Mouse (Mus musculus) lung, postnatal 25 days (tissue): Measurements from ENCODE around the gene Rsc1a1.

ENCODE experiments used
- DNase-seq: peaks from one replicate; pipeline ENCODE4 v3.0.0; 2022; ENCODE audit warnings: low spot score

Gene Rsc1a1

DNA sequence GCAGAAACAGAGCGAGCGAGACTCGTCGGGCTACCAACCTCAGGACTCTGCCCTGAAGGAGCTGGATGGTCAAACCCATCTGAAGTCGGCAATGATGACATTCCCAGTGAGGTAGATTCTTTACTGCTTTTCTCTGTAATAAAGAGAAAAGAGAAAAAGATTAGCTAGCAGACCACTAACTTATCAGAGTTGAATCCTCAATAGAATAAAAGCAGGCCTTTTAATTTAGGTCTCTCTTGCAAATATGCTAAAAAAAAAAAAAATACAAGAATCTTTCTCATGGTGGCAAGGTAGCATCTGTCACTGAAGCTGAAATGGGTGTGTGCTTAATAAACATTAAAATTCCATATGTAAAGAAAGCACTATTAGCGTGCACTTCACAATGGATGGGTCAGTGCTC lies at the start of gene Rsc1a1:
Gene Rsc1a1 (minus strand): TSS at position 101 of the 400 bp plus-strand sequence.
- no peak for DNase-seq

GRCm38 (mm10) chr4:141735206-141735560 lies 49.8 kb upstream of the Rsc1a1 start:
- DNase-seq: no peak

GRCm38 (mm10) chr4:141734446-141735205 lies 49.2 kb upstream of the Rsc1a1 start:
- peak; percentile 92 for DNase-seq

DNA sequence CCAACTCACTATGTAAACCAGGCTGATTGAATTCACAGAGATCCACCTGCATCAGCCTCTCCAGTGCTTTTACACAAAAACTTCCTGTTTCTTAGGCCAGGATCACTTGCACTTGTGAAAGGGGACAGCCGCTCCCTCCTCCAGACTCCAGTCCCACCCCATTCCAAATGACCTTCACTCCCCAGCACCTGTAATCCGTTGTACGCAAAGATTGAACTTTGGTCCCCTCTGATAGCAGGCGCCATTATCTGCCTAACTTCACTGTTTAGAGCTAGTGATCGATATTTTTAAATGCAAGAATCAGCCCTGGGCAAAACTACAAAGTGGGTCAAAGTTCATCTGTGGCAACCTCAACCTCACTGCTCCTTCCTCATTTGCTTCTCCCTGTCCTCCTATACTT lies 46.4 kb upstream of the Rsc1a1 start:
- DNase-seq: no peak

DNA sequence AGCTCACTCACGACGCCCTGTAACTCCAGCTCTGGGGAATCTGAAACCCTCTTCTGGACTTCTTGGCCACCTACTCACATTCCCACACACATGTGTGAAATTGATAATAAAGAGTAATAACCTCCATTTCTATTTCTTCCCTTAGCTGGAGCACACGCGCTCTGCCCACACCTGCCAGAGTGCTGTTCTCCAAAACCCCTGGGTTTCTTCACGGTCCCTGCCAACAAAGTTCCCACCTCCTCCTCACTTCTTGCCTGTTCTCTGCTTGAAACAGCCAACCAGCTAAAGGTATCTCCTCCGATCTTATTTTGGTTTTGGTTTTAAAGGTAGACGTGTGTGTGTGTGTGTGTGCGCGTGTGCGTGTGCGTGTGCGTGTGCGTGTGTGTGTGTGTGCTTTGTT lies 45.0 kb upstream of the Rsc1a1 start:
- no peak for DNase-seq

DNA sequence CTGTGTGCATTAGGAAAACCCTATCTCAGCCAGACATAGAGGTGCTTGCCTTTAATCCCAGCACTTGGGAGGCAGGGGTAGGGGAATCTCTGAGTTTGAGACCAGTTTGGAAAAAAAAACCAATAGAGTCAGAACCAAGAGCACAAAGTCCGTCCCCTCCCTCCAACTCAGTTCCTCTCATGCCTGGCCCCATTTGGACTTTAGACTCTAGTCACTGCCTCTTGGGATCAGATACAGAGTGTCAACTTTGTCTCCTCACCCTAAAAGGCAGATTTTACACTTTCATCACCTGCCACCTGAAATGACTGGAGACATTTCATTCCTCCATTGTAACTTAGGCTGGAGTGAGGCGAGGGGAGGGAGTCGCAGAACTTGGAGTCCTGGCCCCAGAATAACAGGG lies 43.9 kb upstream of the Rsc1a1 start:
- no peak for DNase-seq

DNA sequence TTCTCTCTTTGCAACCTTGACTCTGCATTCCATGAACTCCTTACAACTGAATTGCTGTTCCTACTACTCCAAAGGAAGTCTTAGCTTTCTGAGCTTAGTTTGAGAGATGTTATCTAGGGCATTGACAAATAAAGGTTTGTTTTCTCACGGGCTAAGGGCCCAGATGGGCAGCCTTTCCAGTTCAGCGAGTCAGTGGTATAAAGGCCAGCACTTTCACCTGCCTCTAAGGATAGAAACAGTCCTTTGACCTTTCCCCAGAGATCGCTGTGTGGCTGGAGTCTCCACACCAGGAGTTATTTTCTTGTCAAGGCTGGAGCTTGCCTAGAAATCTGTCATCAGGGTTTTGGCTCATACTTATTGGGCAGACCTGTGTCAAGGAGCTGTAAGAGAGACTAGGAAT lies 40.3 kb upstream of the Rsc1a1 start:
- no peak for DNase-seq

- no peak for DNase-seq
Observed at GRCm38 (mm10) chr4:141725277-141725676, 39.9 kb upstream of the Rsc1a1 start.

DNA sequence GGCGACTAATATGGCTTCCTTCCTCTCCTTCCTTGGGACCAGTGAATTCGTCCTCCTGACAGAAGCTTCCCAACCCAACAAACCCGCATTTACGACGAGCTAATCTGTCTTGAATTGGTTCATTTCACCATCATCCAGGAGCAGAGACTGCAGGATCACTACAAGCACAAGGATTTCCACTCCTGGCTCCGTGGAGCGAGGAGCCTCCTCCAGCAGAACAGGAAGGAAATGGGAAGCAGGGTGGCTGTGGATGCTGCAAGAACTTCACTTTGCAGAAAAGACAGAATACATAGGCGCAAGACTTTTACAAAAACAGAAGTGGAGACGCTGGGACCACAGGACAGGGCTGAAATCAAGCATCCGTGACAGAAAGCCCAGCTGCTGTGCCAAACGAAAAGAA lies 39.2 kb upstream of the Rsc1a1 start:
- DNase-seq: no peak

GRCm38 (mm10) chr4:141723673-141724068 lies 38.3 kb upstream of the Rsc1a1 start:
- no peak for DNase-seq

- DNase-seq: peak; percentile 92
Observed at GRCm38 (mm10) chr4:141722731-141723672, 37.6 kb upstream of the Rsc1a1 start, which contains the start of gene Ddi2. Ddi2 (minus strand) TSS chr4:141723419.

DNA sequence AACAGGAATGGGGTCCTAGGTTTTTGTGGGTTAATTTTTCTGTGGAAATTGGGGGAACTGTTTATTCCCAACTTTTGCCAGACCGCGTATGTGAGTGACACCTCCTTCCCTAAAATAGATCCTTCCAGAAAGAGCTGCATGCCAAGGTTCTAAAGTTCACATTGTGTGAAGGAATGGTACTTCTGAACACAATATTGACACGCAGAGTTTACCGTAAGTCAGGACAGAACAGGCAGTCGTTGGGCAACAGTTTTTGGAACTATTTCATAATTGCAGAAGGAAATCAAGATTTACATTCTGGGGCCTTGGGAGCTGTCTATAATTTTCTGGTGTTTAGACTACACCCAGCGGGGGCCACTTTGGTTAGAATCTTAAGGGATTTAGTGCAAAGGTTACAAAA lies 36.6 kb upstream of the Rsc1a1 start:
- peak; percentile 67 for DNase-seq

- no peak for DNase-seq
Observed at GRCm38 (mm10) chr4:141720761-141721523, 35.5 kb upstream of the Rsc1a1 start.

DNA sequence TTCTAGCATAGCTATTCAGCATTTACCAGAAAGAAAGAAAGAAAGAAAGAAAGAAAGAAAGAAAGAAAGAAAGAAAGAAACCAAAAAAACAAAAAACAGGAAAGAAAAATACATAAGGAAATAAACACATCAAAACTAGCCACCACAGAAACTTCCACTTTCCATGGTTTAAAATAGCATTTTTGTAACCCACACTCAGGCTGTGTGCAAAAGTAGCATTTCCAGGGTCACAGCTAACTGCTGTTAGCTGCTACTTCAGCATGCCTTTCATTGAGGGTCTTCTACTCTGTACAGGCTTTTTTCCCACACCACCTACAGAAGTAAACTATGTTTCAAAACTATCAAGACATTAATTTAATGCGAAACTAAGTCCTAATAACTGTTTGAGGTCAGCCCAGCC lies 33.9 kb upstream of the Rsc1a1 start:
- no peak for DNase-seq

- no peak for DNase-seq
Observed at GRCm38 (mm10) chr4:141717633-141718032, 32.2 kb upstream of the Rsc1a1 start.

GRCm38 (mm10) chr4:141715027-141715426 lies 29.6 kb upstream of the Rsc1a1 start:
- no peak for DNase-seq

- no peak for DNase-seq
Observed at GRCm38 (mm10) chr4:141713598-141714142, 28.3 kb upstream of the Rsc1a1 start.

GRCm38 (mm10) chr4:141711250-141711649 lies 25.9 kb upstream of the Rsc1a1 start:
- DNase-seq: no peak

DNA sequence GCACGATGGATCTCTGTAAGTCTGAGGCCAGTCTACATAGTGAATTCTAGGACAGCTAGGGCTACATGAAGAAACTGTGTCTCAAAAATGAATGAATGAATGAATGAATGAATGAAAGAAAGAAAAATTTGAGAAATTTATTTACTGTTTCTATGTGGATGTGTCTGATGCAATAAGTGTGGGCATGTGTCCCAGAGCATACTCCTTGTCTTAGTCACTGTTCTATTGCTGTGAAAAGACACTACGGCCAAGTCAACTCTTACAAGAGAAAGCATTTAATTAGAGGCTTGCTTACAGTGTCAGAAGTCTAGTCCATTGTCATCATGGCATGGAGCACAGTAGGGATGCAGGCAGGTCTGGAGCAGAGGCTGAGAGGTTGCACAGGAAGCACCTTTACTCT lies 23.6 kb upstream of the Rsc1a1 start:
- no peak for DNase-seq

GRCm38 (mm10) chr4:141708005-141708404 lies 22.6 kb upstream of the Rsc1a1 start:
- no peak for DNase-seq

GRCm38 (mm10) chr4:141705331-141705730 lies 19.9 kb upstream of the Rsc1a1 start:
- no peak for DNase-seq

- no peak for DNase-seq
Observed at GRCm38 (mm10) chr4:141704625-141705024, 19.2 kb upstream of the Rsc1a1 start.
